Mouse (Mus musculus): ENCODE data around the gene Prnp. TPM values are rescaled to one million over a fixed set of nuclear protein-coding genes. Genes with fewer than 3 reads are reported as not detected.

Gene Prnp
- total RNA-seq, 4 experiments from 2014 or later, result 135 to 164 (median 149) TPM

GRCm38 (mm10) chr2:131948916-131949639, 39.4 kb downstream of the Prnp start:
- DNase-seq (ENCODE audit: low spot score), result no peak

- peak; percentile 57 for DNase-seq (ENCODE audit: low spot score)
Measured at GRCm38 (mm10) chr2:131949767-131950597, 40.3 kb downstream of the Prnp start.

- DNase-seq (ENCODE audit: low spot score), result no peak
Measured at GRCm38 (mm10) chr2:131950598-131951095, 40.9 kb downstream of the Prnp start, which contains the start of gene Prnd. Gene Prnd, plus strand, starts transcription at chr2:131950861.

- no peak for DNase-seq (ENCODE audit: low spot score)
Measured at GRCm38 (mm10) chr2:131952456-131952855, 42.7 kb downstream of the Prnp start.

GRCm38 (mm10) chr2:131952961-131953538, 43.3 kb downstream of the Prnp start:
- DNase-seq (ENCODE audit: low spot score), result no peak

GRCm38 (mm10) chr2:131953711-131954110, 44.0 kb downstream of the Prnp start:
- no peak for DNase-seq (ENCODE audit: low spot score)

- peak; percentile 51 for DNase-seq (ENCODE audit: low spot score)
Measured at GRCm38 (mm10) chr2:131954835-131955234, 45.1 kb downstream of the Prnp start.

- DNase-seq (ENCODE audit: low spot score), result no peak
Measured at GRCm38 (mm10) chr2:131955264-131955663, 45.5 kb downstream of the Prnp start.

GRCm38 (mm10) chr2:131956336-131957256, 46.9 kb downstream of the Prnp start:
- DNase-seq (ENCODE audit: low spot score), result no peak

GRCm38 (mm10) chr2:131957731-131958222, 48.0 kb downstream of the Prnp start:
- DNase-seq (ENCODE audit: low spot score), result peak; percentile 79

GRCm38 (mm10) chr2:131961671-131962070, 51.9 kb downstream of the Prnp start:
- DNase-seq (ENCODE audit: low spot score), result no peak

- DNase-seq (ENCODE audit: low spot score), result no peak
Measured at GRCm38 (mm10) chr2:131970597-131970996, 60.9 kb downstream of the Prnp start.

- DNase-seq (ENCODE audit: low spot score), result no peak
Measured at GRCm38 (mm10) chr2:131971098-131971497, 61.4 kb downstream of the Prnp start.

- DNase-seq (ENCODE audit: low spot score), result no peak
Measured at GRCm38 (mm10) chr2:131976663-131977062, 66.9 kb downstream of the Prnp start.

GRCm38 (mm10) chr2:131980866-131981265, 71.1 kb downstream of the Prnp start:
- DNase-seq (ENCODE audit: low spot score), result peak; percentile 52

GRCm38 (mm10) chr2:131982546-131983196, 72.9 kb downstream of the Prnp start:
- peak; percentile 73 for DNase-seq (ENCODE audit: low spot score)

GRCm38 (mm10) chr2:131987950-131988349, 78.2 kb downstream of the Prnp start:
- DNase-seq (ENCODE audit: low spot score), result no peak

All from heart, adult 8-10 months (tissue).